Mouse (Mus musculus) monocyte, adult 5-6 weeks (primary cell): ENCODE results near the gene Phactr4. TPM values are rescaled to one million over a fixed set of nuclear protein-coding genes. Genes with fewer than 3 reads are reported as not detected.

ENCODE experiments used
- ATAC-seq: fragments of 153-309, 156-312 bp; replicated peaks from 2 replicates; pipeline ENCODE4 v1.8.0; 2017; ENCODE audit warnings: mild to moderate bottlenecking; ENCODE audit not compliant: low TSS enrichment, insufficient number of reproducible peaks, severe bottlenecking, poor library complexity, low FRiP score
- total RNA-seq: library from RNA; stranded (forward); fragments of 200-1000, 200-491, 200-594 nt; gene quantifications from 3 replicates; pipeline ENCODE4 v1.2.3, GENCODE M21; 2017

Phactr4 gene
- 3.2 to 22.5 TPM (median 9.0 TPM) in 3 replicates for total RNA-seq

DNA sequence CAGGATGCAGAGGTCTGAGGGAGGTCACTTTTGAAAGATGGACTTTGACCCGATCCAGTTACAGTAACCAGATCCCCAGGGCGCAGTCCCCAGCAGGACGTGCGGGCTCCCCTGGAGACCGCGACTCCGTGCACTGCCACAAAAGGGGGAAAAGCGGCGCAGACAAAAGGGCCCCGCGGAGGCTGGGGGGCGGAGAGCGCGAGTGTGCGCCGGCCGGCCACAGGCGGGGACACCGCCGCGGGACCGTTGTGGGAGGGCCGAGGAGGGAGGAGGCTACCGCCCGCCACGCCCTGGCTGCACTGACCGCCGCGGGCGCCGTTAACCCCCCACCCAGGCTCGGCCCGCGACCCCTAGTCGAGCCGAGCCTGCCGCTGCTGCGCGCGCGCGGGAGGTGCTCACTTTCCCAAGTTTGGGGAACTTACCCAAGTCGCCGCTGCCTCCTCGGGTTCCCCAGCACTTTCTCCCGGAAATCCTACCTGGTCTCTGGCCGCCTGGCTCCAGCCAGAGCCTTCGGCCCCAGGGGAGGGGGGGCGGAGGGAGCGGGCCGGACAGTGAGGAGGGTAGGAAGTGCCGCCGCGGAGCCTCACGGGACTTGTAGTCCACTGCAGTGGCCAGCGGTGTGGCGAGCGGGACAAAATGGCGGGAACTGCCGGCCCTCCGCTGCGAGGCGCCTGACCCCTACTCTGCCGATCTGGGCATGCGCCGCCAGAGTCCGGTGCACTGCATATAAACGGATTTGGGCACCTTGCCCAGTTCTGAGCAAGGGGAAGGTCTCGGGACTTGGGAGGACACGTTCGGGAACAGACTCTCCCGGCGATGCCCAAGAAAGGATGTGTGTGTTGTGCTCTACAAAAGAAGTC, at the start of gene Phactr4:
TSS of gene Phactr4 (minus strand) at position 567 of the 860 bp plus-strand sequence.
- ATAC-seq = peak; percentile 100

DNA sequence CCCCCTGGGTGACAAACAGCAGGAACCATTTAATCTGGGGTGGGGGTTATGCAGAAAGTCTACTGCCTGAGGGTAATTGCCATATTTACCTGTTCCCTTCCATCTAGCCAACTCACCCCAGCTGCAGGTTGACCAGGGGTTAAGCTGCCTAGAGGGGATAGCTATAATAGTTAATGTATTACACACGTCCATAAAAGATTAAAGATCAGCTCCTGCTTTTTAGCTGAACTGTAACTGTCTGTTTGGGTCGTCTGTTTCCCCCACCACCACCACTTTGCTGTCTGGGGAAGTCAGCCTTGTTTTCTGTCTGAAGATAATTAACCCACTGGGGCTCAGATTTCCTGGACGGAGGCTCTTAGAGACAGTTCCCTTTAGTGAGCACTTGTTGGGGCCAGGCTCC, 47.6 kb upstream of the Phactr4 start:
- ATAC-seq = no peak

DNA sequence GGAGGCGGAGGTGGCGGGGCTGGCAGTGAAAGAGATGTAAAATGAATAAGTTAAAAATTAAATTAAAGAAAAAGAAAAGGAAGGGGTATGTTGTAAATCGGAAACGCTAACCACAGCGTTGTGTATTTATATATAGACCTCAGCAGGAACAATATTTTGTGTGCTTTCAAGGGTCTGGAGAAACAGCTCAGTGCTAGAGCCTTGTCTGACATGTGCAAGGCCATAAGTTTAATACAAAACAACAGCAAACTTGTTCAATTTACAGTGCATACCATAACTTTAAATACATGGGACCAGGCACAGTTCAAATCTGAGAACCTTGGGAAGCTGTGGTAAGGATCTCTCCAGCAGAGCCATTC, 41.9 kb upstream of the Phactr4 start:
- ATAC-seq = no peak; the same call in 1 of the 2 replicates

DNA sequence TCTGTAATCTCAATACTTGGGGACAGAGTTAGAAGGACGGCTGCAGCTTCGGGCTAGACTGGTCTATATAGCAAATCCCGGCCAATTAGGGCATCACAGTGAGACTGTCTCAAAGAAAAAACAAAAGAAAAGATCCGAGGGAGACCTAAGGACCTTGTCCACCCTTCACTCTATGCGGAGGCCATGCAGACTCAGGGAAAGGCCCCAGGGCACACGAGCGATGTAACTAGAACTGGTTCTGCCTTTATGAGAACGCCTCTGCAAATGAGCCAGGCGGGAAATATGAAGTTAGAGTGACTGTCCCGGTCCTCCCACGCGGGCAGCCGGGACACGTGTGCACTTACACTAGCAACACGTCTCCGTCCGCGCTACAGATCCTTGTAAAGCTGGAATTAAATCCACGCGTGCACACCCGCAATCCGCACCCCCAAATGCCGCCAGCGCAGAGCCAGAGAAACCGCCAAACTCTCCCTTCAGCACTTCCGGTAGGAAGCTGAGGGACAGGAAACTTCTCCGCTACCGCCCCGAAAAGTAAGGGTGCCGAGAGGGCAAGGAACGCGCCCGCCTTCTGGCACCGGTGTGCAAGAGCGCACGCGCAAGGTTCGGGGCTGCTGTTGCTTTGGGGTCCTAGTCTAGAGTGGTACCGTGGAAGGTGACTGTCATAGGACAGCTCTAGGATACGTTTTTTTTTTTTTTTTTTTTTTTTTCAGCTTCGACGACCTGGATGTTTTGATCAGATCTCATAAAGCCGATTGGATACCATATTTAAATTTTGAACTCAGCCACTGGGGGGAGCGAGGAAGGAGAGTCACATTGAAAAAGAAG, 41.4 kb upstream of the Phactr4 start, which contains the start of gene Med18:
TSS of gene Med18 (minus strand) at position 492 of the 825 bp plus-strand sequence.
- peak; percentile 96 for ATAC-seq

DNA sequence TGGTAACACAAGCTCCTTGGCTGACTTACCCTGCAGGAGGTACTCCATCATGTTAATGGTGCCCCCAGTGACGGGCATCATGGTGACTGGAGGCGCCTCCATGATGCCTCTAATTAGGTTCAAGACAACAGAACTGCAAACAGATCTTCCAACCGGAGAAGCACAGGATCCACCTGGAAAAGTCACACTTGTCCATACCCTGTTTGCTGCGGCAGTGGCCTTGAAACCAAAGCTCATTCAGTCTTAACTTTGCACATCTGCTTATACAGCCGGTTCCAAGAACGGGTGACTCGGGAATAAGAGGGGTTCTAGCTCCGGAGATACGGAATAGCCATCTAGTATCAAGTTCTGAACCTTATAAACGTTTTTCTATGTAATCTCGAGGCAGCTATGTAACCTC, 40.5 kb upstream of the Phactr4 start:
- ATAC-seq = no peak

DNA sequence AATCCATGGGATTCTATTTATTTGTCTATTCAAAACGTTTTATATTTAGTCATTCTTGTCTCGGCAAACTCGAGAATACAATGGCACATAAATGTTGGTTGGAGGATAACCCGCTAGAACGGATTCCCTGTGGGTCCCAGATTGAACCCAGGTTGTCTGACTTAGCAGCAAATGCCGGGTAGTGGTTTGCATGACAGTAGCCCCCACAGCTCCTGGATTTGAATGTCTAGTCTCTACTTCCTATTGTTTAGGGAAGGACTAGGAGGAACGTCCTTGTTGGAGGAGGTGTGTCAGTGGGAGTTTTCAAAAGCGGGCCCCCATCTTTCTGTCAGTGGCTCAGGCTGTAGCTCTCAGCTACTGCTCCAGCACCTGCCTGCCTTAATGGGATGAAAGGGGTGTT, 37.9 kb upstream of the Phactr4 start:
- ATAC-seq = no peak

DNA sequence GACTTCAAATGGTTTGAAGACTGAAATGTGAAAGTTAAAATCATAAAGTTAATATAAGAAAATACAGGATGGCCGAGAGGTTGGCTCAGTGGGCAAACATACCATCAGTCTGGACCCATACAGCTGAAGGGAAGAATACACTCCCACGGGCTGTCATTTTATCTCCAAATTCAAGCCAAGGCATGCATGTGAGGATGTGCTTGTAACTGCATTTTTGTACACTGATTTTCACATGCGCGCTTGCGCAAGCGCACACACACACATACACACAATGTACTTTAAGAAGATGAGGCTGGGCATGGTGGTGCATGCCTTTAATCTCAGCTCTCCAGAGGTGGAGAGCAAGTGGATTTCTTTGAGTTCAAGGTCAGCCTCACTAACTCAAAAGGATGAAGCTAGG, 33.3 kb upstream of the Phactr4 start:
- no peak for ATAC-seq

DNA sequence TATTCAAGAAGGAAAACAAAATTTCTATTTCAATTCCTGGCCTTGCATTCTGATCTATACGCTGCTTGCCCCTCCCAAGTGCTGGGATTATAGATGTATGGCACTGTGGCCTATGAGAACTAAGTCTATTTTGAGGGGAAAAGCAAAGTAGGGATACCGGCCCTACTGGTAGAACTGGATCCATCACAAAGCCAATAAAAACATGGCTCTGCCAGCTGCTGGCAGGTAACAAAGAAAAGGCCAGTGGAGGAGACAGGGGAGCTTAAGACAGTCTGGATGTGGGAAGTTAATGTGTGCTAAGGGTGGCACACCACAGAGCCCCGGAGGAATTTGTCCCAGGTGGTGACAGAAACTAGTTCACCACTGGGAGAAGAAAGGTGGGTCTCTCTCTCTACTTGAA, 32.9 kb upstream of the Phactr4 start:
- no peak for ATAC-seq

DNA sequence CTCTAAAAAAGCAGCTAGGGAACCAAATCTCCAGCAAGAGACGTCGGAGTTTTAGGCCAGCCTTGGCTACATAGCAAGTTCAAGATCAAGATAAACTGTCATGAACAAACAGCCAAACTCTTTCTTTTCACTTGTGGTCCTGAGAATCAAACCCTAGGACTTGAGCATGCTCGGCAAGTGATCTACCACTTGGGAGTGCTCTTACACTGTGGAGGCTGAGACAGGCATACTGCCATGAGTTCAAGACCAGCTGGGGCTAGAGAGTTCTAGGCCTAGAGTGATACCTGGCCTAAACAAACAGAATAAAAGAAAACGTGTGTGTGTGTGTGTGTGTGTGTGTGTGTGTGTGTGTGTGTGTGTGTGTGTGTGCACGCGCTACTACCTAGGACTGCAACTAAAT, 31.9 kb upstream of the Phactr4 start:
- no peak for ATAC-seq

DNA sequence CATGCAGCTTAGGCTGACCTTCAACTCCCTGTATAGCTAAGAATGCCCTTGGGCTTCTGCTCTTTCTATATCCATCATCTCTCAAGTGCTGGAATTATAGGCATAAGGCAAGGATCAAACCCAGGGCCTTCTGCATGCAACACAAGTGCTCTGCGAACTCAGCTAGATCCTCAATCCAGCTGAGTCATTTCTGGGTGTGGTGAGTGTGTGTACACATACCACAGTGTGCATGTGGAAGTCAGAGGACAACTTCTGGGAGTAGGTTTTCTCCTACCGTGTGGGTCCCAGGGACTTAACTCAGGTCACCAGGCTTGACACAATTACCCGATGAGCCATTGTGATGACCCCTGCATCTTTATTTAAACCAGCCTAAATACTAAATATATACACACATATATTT, 27.5 kb upstream of the Phactr4 start:
- no peak for ATAC-seq

DNA sequence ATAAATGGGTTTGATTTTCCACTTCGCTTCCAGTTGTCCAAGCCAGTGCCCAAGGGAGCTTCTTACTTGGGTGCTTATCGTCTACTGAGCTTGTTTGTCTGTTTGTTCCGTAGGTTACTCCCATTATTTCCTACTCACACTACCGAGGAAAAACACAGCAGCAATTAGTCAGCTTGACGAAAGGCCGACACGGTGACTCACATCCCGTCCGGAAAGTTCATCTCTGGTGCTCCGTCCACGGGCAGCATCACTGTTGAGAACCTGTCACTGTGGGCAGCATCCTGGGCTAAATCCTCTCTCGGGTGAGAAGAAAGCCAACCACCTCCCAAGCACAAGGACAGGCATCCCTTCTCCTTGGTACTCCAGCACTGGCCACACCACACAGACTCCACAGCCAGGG, 23.8 kb upstream of the Phactr4 start:
- ATAC-seq = no peak

DNA sequence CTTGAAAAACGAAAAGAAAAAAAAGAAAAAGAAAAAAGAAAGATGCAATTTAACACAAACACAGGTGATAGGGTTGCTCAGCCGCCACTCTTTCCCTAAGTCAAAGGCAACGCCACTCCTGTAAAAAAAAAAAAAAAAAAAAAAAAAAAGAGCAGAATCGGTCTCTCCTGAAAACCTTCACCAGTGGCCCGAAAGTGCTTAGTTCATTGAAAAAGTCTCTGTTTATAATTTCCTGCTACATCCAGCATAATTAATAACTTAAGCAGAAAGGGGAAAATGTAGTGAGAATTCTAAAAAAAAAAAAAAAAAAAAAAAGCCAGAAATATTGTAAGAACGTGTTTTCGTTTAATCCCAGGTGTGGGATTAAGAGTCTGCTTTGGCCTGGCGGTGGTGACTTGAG, 22.2 kb upstream of the Phactr4 start:
- ATAC-seq = no peak

DNA sequence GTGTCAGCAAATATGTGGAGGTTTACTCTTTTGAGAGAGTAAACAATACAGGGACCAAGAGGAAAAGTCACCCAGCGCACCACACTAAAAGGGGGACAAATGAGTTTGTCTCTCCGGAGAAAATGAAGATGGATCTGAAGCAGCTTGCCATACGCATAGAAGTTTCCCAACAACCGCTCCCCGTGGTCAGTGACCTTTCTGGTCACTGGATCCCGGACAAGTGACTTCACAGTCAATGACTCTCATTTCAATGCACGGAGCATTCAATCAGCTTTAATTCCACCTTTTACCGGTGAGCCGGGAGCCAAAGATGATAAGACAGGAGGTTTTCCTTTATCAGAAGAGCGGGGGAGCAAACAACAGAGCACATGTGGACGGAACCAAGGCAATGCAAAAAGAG, 15.6 kb upstream of the Phactr4 start:
- ATAC-seq = no peak

DNA sequence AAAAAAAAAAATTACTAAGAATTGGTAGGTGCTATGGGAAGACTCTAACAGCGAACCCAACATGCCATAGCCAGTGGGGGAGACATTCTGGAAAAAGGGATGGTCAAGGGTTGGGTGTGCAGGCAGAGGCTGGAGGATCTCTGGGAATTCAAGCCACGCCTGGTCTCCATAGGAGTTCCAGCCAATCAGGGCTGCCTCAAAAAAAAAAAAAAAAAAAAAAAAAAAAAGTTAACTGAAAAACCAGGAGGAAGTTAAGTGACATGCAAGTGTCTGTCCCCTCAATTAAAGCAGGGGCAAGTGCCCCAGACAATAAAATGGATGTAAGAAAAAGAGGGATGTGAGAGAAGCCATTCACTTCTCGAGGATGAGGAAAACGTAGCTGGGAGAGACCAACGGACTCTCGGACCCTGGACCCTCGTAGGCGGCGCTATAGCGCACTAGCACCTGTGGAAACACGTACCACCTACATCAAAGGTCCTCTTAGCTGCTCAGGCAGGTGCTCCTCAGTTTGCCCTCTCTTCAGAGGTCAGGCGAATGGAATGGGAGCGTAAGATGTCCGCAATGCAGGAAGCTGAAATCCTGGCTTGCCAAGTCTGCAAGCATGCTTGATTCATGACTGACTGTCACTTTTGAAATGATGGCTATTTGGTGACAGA, 10.6 kb upstream of the Phactr4 start:
- no peak for ATAC-seq

DNA sequence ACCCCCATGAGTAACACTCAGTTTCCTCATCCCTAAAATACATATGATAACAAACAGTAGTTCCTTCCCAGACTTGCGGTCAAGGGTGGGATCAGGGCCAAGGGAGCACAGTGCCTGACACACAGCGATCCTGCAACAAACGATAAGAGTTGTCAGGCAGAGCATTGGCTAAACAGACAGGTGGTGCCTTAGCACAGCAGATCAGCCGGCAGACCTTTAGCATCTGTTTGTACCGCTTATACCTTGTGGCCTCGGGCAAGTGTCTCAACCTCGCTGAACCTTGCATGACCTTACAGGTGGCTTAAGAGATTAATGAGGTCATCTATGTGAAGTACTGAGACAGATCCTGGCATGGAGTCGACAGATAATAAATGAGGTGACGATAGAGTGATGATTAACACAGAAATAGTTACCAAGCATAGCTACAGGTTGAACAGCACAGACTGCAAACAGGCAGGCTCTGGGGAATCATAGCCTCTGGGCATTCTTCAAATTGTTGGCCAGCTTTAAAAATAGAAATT, 5.8 kb upstream of the Phactr4 start:
- no peak for ATAC-seq

DNA sequence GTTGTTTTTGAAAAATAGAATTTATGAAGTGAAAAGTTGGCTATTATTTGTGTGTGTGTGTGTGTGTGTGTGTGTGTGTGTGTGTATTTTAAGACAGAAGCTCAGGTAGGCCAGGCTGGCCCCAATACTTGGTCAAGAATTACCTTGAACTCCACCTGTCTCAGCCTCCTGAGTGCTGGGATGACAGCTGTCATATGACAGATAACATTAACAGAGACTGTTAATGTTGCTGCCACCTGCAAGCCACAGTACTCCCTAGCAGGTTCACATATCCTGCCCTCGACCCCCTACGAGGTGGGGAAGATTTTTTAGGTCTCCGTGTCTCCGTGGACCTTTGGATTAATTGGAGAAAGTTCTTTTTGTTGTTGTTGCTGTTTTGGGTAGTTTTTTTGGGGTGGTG, 5.2 kb upstream of the Phactr4 start:
- no peak for ATAC-seq

DNA sequence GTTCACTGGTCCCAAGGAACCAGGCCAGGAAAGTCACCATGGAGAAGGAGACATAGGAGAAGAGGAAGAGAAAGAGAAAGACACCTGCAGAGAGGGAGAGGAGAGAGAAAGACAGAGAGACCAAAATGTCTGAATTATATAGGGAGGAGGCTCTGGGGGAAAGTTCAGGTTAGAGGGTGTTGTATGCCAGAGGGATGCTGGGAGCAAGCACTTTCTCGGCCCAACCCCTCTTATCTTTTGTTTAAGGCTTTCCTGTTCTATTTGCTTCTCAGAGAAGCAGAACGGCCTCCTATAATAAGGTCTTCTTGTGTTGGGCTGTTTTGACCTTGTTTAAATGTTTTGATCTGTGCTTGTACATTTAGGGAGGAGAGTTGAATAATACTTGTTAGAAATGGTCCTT, 3.7 kb upstream of the Phactr4 start:
- no peak for ATAC-seq

DNA sequence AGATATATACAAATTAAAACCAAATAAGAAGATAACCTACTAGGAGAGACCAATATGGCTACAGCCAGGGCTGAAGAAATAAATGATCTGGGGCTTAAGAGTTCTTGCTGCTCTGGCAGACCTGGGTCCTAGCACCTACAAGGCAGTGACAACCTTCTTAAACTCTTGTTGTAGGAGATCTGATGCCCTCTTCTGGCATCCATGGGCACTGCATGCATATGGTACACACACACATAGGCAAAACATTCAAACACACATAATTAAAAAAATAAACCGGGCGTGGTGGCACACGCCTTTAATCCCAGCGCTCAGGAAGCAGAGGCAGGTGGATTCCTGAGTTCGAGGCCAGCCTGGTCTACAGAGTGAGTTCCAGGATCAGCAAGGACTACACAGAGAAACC, 2.5 kb upstream of the Phactr4 start:
- ATAC-seq = no peak

DNA sequence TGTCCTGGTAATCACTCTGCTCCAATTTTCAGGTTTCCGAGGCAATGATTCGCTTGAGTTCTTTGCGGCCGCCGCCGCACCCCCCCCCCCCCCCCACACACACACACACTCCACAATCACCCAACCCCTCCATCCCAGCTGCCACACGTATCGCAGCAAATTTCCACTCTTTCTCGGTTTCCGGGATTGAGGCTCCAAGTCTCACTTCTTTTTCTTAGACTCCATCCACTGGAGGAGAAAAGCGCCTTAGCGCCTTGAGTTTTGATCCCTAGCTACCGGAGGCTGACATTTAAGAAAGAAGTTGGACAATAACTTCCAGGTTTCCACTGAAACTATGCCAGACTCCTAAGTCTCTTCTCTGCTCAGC, 750 bp downstream of the Phactr4 start:
- ATAC-seq = no peak
